Mouse (Mus musculus): ENCODE measurements at regions not wholly inside any gene's neighbourhood (a gene's known extent, or its start where the extent isn't known, plus 50 kb on each side); places are given as distances from the start of the nearest gene placed in this dataset.

DNA sequence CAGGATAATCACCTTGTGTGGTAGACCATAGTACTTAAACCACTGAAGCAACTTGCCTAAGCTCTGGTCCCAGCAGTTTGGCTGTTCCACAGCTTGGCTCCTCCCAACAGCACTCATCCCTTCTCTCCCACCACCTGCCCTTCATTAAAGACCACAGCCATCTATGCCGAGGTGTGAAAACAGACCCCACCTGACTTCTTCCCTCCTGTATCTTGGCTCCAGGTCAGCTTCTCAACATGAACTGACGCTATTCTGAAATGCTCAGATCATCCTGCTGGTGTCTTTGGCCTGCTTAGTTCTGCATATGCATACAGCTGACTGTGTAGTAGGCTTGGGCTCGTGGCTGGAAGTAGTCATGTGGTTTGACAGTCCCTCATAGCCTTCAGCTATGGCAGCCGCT lies 177.1 kb downstream of the Abcc12 start:
- DNase-seq (ENCODE audit: low spot score): no peak
- ATAC-seq (replicated peaks; ENCODE audit: low FRiP score): no peak

DNA sequence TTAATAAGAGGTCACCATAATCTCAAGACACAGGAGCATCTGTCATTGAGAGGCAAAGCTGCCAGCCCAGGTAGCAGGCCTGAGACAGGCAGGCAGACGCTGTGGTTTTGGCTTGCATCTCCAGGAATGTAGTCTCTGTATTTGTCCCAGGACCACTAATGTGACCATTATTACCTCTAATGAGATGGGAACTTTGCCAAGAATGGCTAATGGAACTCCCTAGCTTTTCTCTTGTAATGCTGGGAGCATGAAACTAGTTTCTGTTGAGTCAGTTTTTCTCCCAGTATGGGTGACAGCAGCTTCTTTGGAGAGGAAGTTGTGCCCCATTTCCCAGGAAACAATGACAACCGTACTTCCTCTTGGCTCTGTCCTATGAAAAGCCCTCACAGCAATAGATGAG lies 178.5 kb downstream of the Abcc12 start:
- Histone ChIP-seq H3K9ac (ENCODE audit: low read length) (no peak overlapping the region), H3K4me3 (ENCODE audit: low read depth, low read length) (no peak overlapping the region), H3K4me2 (ENCODE audit: low read depth, low read length, severe bottlenecking) (no peak overlapping the region), H3K27me3 (ENCODE audit: control insufficient read depth, insufficient read depth, low read length) (no peaks in the 10 kb centered on the region), H3K9me3 (ENCODE audit: control insufficient read depth, low read length) (no peaks in the 10 kb centered on the region), H3K36me3 (ENCODE audit: control insufficient read depth, insufficient read depth, low read length) (no peaks in the 10 kb centered on the region), H3K4me1 (replicated peaks; ENCODE audit: control insufficient read depth, insufficient read depth, low read length) (no peaks in the 10 kb centered on the region), H3K27ac (ENCODE audit: low read depth, low read length) (no peak overlapping the region)
- no peak for DNase-seq (ENCODE audit: low spot score)
- no peak for ATAC-seq (replicated peaks; ENCODE audit: low FRiP score)
- WGBS: 75% methylated on average over 2 of the region's 2 CpGs

More for the DNA sequence above, 177.1 kb downstream of the Abcc12 start:
- WGBS: 80% methylated on average over 4 of the region's 4 CpGs
- H3K9me3 ChIP-seq (ENCODE audit: control insufficient read depth, low read length): no peaks in the 10 kb centered on the region
- no peak overlapping the region for H3K27ac ChIP-seq (ENCODE audit: low read depth, low read length)
- no peak overlapping the region for H3K4me2 ChIP-seq (ENCODE audit: low read depth, low read length, severe bottlenecking)
- H3K4me1 ChIP-seq (replicated peaks; ENCODE audit: control insufficient read depth, insufficient read depth, low read length): no peaks in the 10 kb centered on the region
- no peaks in the 10 kb centered on the region for H3K27me3 ChIP-seq (ENCODE audit: control insufficient read depth, insufficient read depth, low read length)
- H3K9ac ChIP-seq (ENCODE audit: low read length): no peak overlapping the region
- no peak overlapping the region for H3K4me3 ChIP-seq (ENCODE audit: low read depth, low read length)
- no peaks in the 10 kb centered on the region for H3K36me3 ChIP-seq (ENCODE audit: control insufficient read depth, insufficient read depth, low read length)

DNA sequence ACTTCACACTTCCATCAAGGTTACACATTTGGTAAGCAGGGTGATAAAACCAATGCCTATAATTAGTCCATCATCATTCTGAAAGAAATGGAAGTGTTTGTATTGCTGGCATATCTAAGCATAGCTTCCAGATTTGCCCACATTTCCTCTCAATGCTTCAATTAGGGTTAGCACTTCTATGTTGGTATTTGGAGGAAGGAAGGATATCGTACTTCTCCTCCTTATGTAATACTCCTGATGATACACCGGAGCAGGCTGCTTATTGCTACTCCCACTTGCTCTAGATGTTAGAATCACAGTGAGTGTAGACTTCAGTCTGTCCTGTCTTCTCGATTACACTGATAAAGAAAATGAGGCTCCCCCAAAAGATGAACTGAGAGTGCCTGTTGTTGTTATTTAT lies 185.4 kb downstream of the Abcc12 start:
- ATAC-seq (replicated peaks; ENCODE audit: low FRiP score): no peak
- no peaks in the 10 kb centered on the region for H3K27me3 ChIP-seq (ENCODE audit: control insufficient read depth, insufficient read depth, low read length)

DNA sequence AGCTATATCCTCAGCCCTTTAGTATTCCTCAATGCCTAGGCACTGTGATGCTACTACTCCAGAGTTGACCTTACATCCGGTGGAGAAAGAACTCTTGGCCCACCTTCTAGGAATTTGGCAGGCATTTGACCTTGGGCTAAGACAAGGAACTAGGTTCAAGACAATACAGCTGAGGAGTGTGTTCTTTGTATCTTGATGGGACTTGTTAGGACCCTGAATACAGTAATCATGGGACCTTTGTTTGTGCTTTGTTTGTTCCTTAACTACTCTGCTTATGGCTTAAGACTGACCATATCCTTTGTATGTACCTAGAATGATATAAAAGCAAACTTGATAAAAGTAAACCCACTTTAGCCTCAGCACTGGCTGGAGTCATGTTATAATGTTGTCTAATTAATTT lies 186.7 kb downstream of the Abcc12 start:
- Histone ChIP-seq H3K4me3 (ENCODE audit: low read depth, low read length) (no peak overlapping the region), H3K9me3 (ENCODE audit: control insufficient read depth, low read length) (no peaks in the 10 kb centered on the region; the same call in 1 of the 2 replicates), H3K27me3 (ENCODE audit: control insufficient read depth, insufficient read depth, low read length) (no peaks in the 10 kb centered on the region), H3K9ac (ENCODE audit: low read length) (no peak overlapping the region), H3K4me2 (ENCODE audit: low read depth, low read length, severe bottlenecking) (no peak overlapping the region), H3K4me1 (replicated peaks; ENCODE audit: control insufficient read depth, insufficient read depth, low read length) (peaks cover 6% of the 10 kb centered on the region), H3K36me3 (ENCODE audit: control insufficient read depth, insufficient read depth, low read length) (no peaks in the 10 kb centered on the region), H3K27ac (ENCODE audit: low read depth, low read length) (no peak overlapping the region)
- DNase-seq (ENCODE audit: low spot score) (no peak), ATAC-seq (replicated peaks; ENCODE audit: low FRiP score) (no peak)
- 84% methylated on average over 1 of the region's 1 CpGs for WGBS

More for the DNA sequence above, 185.4 kb downstream of the Abcc12 start:
- H3K9ac ChIP-seq (ENCODE audit: low read length): no peak overlapping the region
- 95% methylated on average over 3 of the region's 3 CpGs for WGBS
- no peak overlapping the region for H3K4me2 ChIP-seq (ENCODE audit: low read depth, low read length, severe bottlenecking)
- DNase-seq (ENCODE audit: low spot score): no peak
- H3K27ac ChIP-seq (ENCODE audit: low read depth, low read length): no peak overlapping the region
- H3K4me1 ChIP-seq (replicated peaks; ENCODE audit: control insufficient read depth, insufficient read depth, low read length): no peaks in the 10 kb centered on the region; the same call in 1 of the 2 replicates
- no peaks in the 10 kb centered on the region for H3K36me3 ChIP-seq (ENCODE audit: control insufficient read depth, insufficient read depth, low read length)
- no peaks in the 10 kb centered on the region; the same call in 1 of the 2 replicates for H3K9me3 ChIP-seq (ENCODE audit: control insufficient read depth, low read length)
- no peak overlapping the region for H3K4me3 ChIP-seq (ENCODE audit: low read depth, low read length)

DNA sequence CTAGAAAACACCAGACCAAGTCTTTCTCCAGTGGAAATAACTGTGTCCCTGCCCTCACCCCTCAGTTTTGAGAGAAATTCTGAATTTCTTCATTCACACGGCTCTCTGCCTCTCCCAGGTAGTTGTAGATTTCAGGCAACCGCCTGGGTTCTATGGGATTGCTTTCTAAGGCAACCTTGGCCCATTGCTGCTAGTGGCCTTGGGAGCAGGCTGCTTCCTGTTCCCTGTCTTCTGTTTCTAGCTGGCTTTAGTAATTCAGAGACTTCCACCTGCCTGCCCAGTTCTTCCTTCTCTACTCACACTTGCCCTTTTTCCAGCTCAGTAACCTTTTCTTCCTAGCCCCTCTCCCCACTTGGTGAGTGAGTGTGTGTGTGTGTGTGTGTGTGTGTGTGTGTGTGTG lies 187.1 kb downstream of the Abcc12 start:
- H3K9me3 ChIP-seq (ENCODE audit: control insufficient read depth, low read length): no peaks in the 10 kb centered on the region; the same call in 1 of the 2 replicates
- peaks cover 8% of the 10 kb centered on the region for H3K4me1 ChIP-seq (replicated peaks; ENCODE audit: control insufficient read depth, insufficient read depth, low read length)
- H3K4me3 ChIP-seq (ENCODE audit: low read depth, low read length): no peak overlapping the region
- no peaks in the 10 kb centered on the region for H3K27me3 ChIP-seq (ENCODE audit: control insufficient read depth, insufficient read depth, low read length)
- no peaks in the 10 kb centered on the region for H3K36me3 ChIP-seq (ENCODE audit: control insufficient read depth, insufficient read depth, low read length)
- no peak for DNase-seq (ENCODE audit: low spot score)
- no peak overlapping the region for H3K27ac ChIP-seq (ENCODE audit: low read depth, low read length)
- H3K4me2 ChIP-seq (ENCODE audit: low read depth, low read length, severe bottlenecking): no peak overlapping the region
- WGBS: 88% methylated on average over 2 of the region's 2 CpGs
- H3K9ac ChIP-seq (ENCODE audit: low read length): no peak overlapping the region
- no peak for ATAC-seq (replicated peaks; ENCODE audit: low FRiP score)

DNA sequence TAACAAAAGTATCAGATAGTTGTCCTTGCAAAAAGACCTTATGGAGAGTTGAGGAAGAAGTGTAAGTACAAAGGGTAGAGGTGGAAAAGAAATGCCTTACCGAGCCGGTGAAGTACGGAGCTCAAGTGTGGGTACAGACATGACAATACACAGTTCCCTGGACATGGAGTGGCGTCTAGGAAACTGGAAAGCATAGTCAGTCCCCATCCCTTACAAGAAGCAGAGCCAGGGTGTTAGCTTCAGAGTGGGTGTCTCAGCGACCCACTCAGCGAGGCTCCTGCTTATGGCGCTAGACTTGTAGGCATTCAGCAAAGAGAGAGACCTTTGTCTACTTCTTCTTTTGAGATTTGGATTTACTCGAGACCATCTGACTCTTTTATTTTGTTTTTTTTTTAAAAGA lies 189.8 kb downstream of the Abcc12 start:
- no peaks in the 10 kb centered on the region for H3K9me3 ChIP-seq (ENCODE audit: control insufficient read depth, low read length)
- H3K36me3 ChIP-seq (ENCODE audit: control insufficient read depth, insufficient read depth, low read length): no peaks in the 10 kb centered on the region
- DNase-seq (ENCODE audit: low spot score) (no peak), ATAC-seq (replicated peaks; ENCODE audit: low FRiP score) (no peak)
- no peaks in the 10 kb centered on the region; the same call in 1 of the 2 replicates for H3K27me3 ChIP-seq (ENCODE audit: control insufficient read depth, insufficient read depth, low read length)
- peaks cover 8% of the 10 kb centered on the region for H3K4me1 ChIP-seq (replicated peaks; ENCODE audit: control insufficient read depth, insufficient read depth, low read length)
- no peak overlapping the region for H3K4me2 ChIP-seq (ENCODE audit: low read depth, low read length, severe bottlenecking)
- H3K27ac ChIP-seq (ENCODE audit: low read depth, low read length): peak overlapping the region; percentile 62; the same call in 1 of the 2 replicates
- WGBS: 80% methylated on average over 8 of the region's 8 CpGs
- no peak overlapping the region for H3K4me3 ChIP-seq (ENCODE audit: low read depth, low read length)
- H3K9ac ChIP-seq (ENCODE audit: low read length): no peak overlapping the region

DNA sequence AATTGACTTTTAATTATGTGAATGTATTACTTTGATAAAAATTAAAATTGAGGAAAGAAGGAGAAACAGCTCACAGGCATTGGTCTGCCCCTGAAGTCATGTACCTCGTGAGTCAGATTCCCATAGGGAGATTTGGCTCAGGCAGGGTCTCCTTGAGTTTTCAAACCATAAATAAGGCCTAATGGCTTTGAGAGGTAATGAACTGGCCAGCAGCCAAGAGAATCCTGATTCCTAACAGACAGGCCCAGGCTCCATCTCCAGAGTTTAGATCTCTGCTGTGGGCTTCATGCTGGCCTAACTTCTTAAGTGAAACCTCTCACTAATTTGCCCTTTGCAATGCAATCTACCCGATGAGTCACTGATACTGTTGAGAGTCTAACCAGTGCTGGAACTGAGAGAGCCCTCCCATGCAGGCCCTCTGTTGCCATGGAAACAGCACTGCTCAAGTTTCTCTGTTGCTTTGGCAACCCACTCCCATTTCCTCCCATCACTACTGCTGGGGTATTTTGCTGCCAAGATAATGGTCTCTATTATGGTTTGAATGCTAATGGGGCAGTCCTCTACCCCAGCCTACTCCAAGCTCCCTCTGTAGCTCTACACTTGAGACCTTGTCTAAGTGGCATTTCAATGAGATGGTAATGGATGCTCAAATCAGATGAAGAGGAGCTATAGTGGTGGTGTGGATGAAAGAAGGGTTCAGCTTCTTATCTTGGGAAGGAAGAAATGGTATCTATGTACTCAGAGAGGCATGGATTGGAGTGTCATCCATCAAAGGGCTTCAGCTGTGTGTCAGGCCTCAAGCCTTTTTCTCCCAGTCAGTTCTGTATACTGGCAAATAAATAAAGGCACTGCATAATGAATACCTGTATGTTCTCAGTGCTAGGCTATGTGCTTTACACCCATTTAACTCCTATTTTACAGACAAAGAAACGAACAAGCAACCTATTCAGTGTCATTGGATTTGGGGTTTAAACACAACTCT lies 190.5 kb downstream of the Abcc12 start:
- Histone ChIP-seq H3K36me3 (ENCODE audit: control insufficient read depth, insufficient read depth, low read length) (no peaks in the 10 kb centered on the region), H3K9ac (ENCODE audit: low read length) (no peak overlapping the region), H3K4me1 (replicated peaks; ENCODE audit: control insufficient read depth, insufficient read depth, low read length) (peaks cover 8% of the 10 kb centered on the region), H3K9me3 (ENCODE audit: control insufficient read depth, low read length) (no peaks in the 10 kb centered on the region), H3K4me2 (ENCODE audit: low read depth, low read length, severe bottlenecking) (no peak overlapping the region), H3K27ac (ENCODE audit: low read depth, low read length) (peak overlapping the region; percentile 62; the same call in 1 of the 2 replicates), H3K4me3 (ENCODE audit: low read depth, low read length) (no peak overlapping the region), H3K27me3 (ENCODE audit: control insufficient read depth, insufficient read depth, low read length) (no peaks in the 10 kb centered on the region; the same call in 1 of the 2 replicates)
- peak; percentile 96 for ATAC-seq (replicated peaks; ENCODE audit: low FRiP score)
- DNase-seq (ENCODE audit: low spot score): peak; percentile 84
- WGBS: 29% methylated on average over 3 of the region's 3 CpGs

DNA sequence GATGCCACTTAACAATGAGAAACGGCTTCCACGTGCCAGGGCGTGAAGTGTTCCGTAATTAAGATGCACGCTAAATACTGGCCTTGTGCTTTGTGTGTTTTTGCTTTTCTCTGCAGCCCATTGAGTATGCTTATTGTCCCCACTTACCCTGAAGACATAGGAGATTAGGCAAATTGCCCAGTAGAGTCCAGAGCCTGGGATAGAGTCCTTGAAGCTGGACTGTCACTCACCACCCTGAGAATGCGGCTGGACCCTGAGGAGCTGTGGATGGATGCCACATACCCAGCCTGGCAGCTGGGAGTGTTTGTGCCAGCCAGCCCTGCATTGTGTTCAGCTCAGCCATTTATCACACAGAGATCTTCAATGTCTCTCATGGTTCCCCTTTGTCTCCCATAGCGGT lies 195.2 kb downstream of the Abcc12 start:
- ATAC-seq (replicated peaks; ENCODE audit: low FRiP score): no peak
- Histone ChIP-seq H3K27ac (ENCODE audit: low read depth, low read length) (no peak overlapping the region), H3K9me3 (ENCODE audit: control insufficient read depth, low read length) (no peaks in the 10 kb centered on the region), H3K9ac (ENCODE audit: low read length) (no peak overlapping the region), H3K36me3 (ENCODE audit: control insufficient read depth, insufficient read depth, low read length) (no peaks in the 10 kb centered on the region), H3K4me2 (ENCODE audit: low read depth, low read length, severe bottlenecking) (no peak overlapping the region), H3K27me3 (ENCODE audit: control insufficient read depth, insufficient read depth, low read length) (peaks cover 2% of the 10 kb centered on the region; the same call in 1 of the 2 replicates), H3K4me1 (replicated peaks; ENCODE audit: control insufficient read depth, insufficient read depth, low read length) (peaks cover 8% of the 10 kb centered on the region), H3K4me3 (ENCODE audit: low read depth, low read length) (no peak overlapping the region)
- WGBS: 50% methylated on average over 7 of the region's 7 CpGs
- DNase-seq (ENCODE audit: low spot score): no peak

Data from forebrain, embryonic 11.5 days (tissue).